Mouse (Mus musculus): ENCODE data around the gene Pcgf6. TPM values are rescaled to one million over a fixed set of nuclear protein-coding genes. Genes with fewer than 3 reads are reported as not detected.
A peak's percentile ranks its signal among the peaks of the same experiment; 100 is the strongest.

Pcgf6 gene
- polyA plus RNA-seq, 1 experiment, result 3.9 TPM

DNA sequence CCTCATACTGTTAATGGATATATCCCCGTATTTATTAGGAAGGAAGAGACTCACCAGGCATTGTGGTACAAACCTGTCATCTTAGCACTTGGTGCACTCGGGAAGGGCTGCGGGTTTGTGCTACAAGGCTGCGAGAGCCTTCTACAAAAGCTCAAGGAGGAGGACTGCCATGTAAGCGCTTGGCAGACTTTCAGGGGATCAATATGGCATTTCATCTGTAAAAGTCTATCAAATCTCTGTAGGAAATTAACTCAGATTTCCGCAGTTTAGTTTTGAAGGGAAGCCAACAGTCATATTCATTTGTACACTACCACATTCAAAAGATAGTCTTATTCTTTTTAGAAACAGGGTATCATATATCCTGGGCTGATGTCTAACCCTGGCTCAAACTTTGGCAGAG, 18.9 kb downstream of the Pcgf6 start:
- H3K4me3 ChIP-seq (replicated peaks; ENCODE audit: extremely low read depth, low read depth, low read length), result no peak overlapping the region
- TF ChIP-seq CTCF (IDR thresholded peaks at IDR 0.05; ENCODE audit: insufficient read depth, low read length) (no peak), POLR2A (IDR thresholded peaks at IDR 0.05; ENCODE audit: borderline replicate concordance, extremely low read depth, low read depth, low read length) (no peak)
- H3K4me1 ChIP-seq (ENCODE audit: control insufficient read depth, insufficient read depth, low read length), result no peaks in the 10 kb centered on the region
- DNase-seq, result no peak
- 87% methylated on average over 6 of the region's 6 CpGs for WGBS

DNA sequence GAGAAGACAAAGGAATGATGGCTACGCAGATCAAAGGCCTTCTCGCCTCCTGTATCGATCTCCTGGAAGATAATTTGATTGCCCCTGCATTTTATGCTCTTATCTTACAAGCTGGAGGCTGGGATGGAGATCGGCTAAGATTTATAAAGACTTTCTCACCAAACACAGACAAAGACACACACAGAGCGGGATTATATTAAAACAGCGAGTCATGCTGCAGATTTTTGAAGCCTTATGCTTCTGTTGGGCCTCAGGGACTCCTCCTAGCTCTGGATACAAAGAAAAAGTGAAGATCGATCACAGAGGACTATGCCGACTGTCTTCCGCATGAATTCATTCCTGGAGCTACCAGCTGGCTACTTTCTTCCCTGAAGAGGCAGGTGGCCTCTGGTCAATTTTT, 20.9 kb downstream of the Pcgf6 start:
- no peak overlapping the region for H3K4me3 ChIP-seq (replicated peaks; ENCODE audit: extremely low read depth, low read depth, low read length)
- WGBS, result 85% methylated on average over 9 of the region's 9 CpGs
- TF ChIP-seq POLR2A (IDR thresholded peaks at IDR 0.05; ENCODE audit: borderline replicate concordance, extremely low read depth, low read depth, low read length) (no peak), CTCF (IDR thresholded peaks at IDR 0.05; ENCODE audit: insufficient read depth, low read length) (no peak)
- DNase-seq, result no peak
- no peaks in the 10 kb centered on the region for H3K4me1 ChIP-seq (ENCODE audit: control insufficient read depth, insufficient read depth, low read length)

DNA sequence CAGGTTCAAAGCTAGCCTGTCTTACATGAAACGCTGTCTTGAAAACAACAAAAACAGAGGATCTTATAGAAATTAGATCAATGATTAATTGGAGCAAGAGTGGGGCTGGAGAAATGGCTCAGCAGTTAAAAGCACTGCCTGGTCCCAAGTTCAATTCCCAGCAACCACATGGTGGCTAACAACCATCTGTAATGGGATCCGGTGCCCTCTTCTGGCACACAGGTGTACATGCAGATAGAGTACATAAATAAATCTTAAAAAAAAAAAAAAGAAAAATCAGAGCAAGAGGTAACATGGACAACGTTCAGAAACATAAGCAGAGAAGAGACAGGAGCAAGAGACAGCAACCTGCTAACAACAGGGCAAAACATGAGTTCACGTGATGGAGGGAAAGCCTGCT, 24.2 kb downstream of the Pcgf6 start:
- WGBS, result 88% methylated on average over 4 of the region's 4 CpGs
- TF ChIP-seq POLR2A (IDR thresholded peaks at IDR 0.05; ENCODE audit: borderline replicate concordance, extremely low read depth, low read depth, low read length) (no peak), CTCF (IDR thresholded peaks at IDR 0.05; ENCODE audit: insufficient read depth, low read length) (no peak)
- Histone ChIP-seq H3K4me3 (replicated peaks; ENCODE audit: extremely low read depth, low read depth, low read length) (no peak overlapping the region), H3K4me1 (ENCODE audit: control insufficient read depth, insufficient read depth, low read length) (no peaks in the 10 kb centered on the region)
- DNase-seq, result no peak

DNA sequence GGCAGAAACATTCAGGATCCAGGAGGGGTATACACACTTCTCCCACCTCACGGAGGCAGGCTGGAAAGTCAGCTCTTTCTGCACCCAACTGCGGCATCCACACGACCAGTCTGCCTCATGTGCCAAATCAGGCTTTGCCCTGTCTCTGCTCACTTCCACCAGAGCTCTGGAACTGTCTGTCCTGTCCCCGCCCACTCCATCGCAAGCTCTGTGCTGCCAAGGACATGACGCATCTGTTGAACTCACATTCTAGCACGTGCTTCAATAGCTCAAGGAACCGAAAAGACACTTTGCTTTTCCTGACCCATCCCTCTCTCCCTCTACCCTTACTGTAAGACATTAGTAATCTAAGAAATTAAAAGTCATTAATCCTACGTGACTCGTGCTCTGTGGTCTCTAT, 25.8 kb downstream of the Pcgf6 start:
- H3K4me3 ChIP-seq (replicated peaks; ENCODE audit: extremely low read depth, low read depth, low read length), result no peak overlapping the region
- WGBS, result 52% methylated on average over 10 of the region's 10 CpGs
- DNase-seq, result no peak
- H3K4me1 ChIP-seq (ENCODE audit: control insufficient read depth, insufficient read depth, low read length), result no peaks in the 10 kb centered on the region
- TF ChIP-seq POLR2A (IDR thresholded peaks at IDR 0.05; ENCODE audit: borderline replicate concordance, extremely low read depth, low read depth, low read length) (no peak), CTCF (IDR thresholded peaks at IDR 0.05; ENCODE audit: insufficient read depth, low read length) (no peak)

DNA sequence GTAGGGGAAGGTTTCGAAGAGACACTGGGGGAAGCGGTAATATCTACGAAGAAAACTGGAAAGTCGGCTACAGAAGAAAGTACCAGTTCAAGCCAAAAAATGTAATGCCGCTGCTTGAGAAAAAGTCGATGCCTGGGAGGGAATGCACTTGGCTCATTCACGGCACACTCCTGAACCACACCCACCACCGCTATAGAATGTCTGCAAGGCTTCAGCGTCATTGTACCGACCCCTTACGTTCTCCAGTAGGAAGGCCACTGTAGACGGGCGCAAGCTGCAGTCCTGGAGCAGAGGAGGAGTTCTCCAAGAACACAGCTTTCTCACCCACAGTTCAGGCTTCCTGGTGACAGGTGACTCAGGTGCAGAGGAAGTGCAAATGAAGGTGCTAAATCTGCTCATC, 27.2 kb downstream of the Pcgf6 start:
- no peaks in the 10 kb centered on the region for H3K4me1 ChIP-seq (ENCODE audit: control insufficient read depth, insufficient read depth, low read length)
- TF ChIP-seq POLR2A (IDR thresholded peaks at IDR 0.05; ENCODE audit: borderline replicate concordance, extremely low read depth, low read depth, low read length), result no peak
- TF ChIP-seq CTCF (IDR thresholded peaks at IDR 0.05; ENCODE audit: insufficient read depth, low read length), result no peak
- no peak overlapping the region for H3K4me3 ChIP-seq (replicated peaks; ENCODE audit: extremely low read depth, low read depth, low read length)
- DNase-seq, result no peak
- WGBS, result 75% methylated on average over 13 of the region's 13 CpGs

DNA sequence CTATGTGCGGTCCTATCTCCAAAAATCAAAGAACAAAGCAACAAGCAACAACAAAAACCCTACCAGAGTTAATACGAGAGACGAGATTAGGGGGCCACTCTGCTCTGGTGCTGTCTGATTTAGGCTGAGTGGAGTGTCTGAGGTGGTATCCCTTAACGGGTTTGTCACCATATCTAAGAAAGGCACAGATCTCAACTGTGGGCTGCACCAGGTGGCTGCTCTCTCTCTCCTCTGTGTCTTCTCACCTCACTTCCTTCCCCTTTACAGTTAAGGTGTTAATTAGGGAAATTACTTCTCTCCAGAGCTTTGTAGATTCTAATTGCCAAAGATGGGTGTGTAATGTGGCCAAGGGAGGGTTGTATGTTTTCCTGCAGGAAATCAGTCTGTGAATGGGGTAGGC, 28.0 kb downstream of the Pcgf6 start:
- DNase-seq, result no peak
- TF ChIP-seq CTCF (IDR thresholded peaks at IDR 0.05; ENCODE audit: insufficient read depth, low read length) (no peak), POLR2A (IDR thresholded peaks at IDR 0.05; ENCODE audit: borderline replicate concordance, extremely low read depth, low read depth, low read length) (no peak)
- Histone ChIP-seq H3K4me3 (replicated peaks; ENCODE audit: extremely low read depth, low read depth, low read length) (no peak overlapping the region), H3K4me1 (ENCODE audit: control insufficient read depth, insufficient read depth, low read length) (no peaks in the 10 kb centered on the region)
- 80% methylated on average over 4 of the region's 4 CpGs for WGBS

DNA sequence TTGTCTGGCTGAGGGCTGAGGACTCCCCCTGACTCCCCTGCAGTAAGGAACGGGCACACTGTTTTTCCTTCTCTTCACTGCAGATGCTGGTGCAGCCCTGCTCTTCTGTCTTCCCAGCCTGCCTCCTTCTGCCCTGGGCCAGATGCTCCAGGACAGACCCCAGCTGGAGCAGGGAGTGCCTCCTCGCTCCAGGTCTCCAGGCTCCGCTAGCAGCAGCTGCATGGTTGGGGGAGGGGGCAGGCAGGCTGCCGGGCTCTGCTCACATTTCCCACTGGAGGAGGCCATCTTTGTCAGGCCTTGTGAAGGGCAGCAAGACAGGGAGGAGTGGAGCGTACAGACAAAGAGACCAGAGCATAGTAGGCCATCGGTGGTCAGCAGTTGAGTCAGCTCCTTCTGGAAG, 31.4 kb downstream of the Pcgf6 start:
- 27% methylated on average over 6 of the region's 6 CpGs for WGBS
- Histone ChIP-seq H3K4me1 (ENCODE audit: control insufficient read depth, insufficient read depth, low read length) (peaks cover 3% of the 10 kb centered on the region; the same call in 1 of the 2 replicates), H3K4me3 (replicated peaks; ENCODE audit: extremely low read depth, low read depth, low read length) (no peak overlapping the region)
- no peak for TF ChIP-seq CTCF (IDR thresholded peaks at IDR 0.05; ENCODE audit: insufficient read depth, low read length)
- no peak for TF ChIP-seq POLR2A (IDR thresholded peaks at IDR 0.05; ENCODE audit: borderline replicate concordance, extremely low read depth, low read depth, low read length)
- DNase-seq, result no peak

DNA sequence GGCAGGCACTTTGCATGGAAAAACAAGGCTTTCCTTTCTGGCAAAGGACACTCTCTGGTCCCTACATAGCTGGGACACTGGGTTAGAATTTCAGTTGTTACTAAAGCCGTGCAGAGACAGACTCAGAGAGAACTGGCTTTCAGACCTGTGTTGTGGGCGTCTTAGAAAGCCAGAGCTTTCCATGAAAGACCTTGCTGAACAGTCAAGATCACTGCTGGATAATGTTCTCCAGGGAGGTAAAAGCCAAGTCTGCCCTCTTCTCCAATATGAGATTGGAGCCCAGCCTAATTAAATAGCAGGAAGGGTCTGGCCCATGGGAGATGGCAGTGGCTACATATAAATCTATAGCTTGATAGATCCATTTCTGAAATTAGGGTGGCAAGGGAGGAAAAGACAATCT, 32.4 kb downstream of the Pcgf6 start:
- no peak overlapping the region for H3K4me3 ChIP-seq (replicated peaks; ENCODE audit: extremely low read depth, low read depth, low read length)
- TF ChIP-seq CTCF (IDR thresholded peaks at IDR 0.05; ENCODE audit: insufficient read depth, low read length), result no peak
- no peak for TF ChIP-seq POLR2A (IDR thresholded peaks at IDR 0.05; ENCODE audit: borderline replicate concordance, extremely low read depth, low read depth, low read length)
- WGBS, result 39% methylated on average over 2 of the region's 2 CpGs
- H3K4me1 ChIP-seq (ENCODE audit: control insufficient read depth, insufficient read depth, low read length), result peaks cover 3% of the 10 kb centered on the region; the same call in 1 of the 2 replicates
- no peak for DNase-seq

DNA sequence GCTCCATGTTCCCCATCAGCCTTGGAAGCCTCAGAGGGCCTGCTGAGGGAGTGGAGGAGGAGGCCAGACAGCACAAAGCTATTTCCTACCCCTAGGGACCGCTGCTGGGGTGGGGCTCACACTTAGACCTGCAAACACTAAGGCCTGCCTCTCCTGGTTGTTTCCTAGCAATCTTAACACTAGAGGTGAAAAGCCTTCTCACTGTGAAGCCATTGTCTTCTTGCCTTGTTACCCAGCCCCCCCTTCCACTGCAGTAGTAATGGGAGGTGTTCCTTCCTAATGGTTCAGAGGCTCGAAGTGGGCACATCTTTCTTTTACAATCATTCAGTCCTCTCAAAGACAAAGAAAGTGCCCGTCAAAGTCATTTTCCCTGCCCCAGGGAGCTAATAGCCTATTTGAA, 32.9 kb downstream of the Pcgf6 start:
- 12% methylated on average over 3 of the region's 3 CpGs for WGBS
- H3K4me1 ChIP-seq (ENCODE audit: control insufficient read depth, insufficient read depth, low read length), result peaks cover 3% of the 10 kb centered on the region; the same call in 1 of the 2 replicates
- no peak for DNase-seq
- TF ChIP-seq POLR2A (IDR thresholded peaks at IDR 0.05; ENCODE audit: borderline replicate concordance, extremely low read depth, low read depth, low read length) (no peak), CTCF (IDR thresholded peaks at IDR 0.05; ENCODE audit: insufficient read depth, low read length) (no peak)
- H3K4me3 ChIP-seq (replicated peaks; ENCODE audit: extremely low read depth, low read depth, low read length), result no peak overlapping the region

DNA sequence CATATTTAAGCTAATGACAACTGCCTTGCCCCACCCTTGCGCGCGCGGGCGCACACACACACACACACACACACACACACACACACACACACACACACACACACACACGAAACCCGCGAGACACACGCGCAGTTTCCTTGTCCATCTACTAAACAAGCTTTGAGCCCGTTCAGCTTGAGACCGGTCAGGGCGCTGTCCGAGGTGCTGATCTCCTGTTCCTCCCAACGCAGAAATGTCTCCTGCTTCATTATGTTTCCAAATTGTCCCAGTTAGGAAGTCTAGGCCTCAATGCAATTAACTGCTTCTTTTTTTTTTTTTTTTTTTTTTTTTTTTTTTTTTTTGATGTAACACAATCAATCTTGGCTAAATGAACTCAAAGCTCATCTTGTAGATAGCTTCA, 34.2 kb downstream of the Pcgf6 start:
- WGBS, result 3% methylated on average over 15 of the region's 15 CpGs
- TF ChIP-seq CTCF (IDR thresholded peaks at IDR 0.05; ENCODE audit: insufficient read depth, low read length), result no peak
- no peak for TF ChIP-seq POLR2A (IDR thresholded peaks at IDR 0.05; ENCODE audit: borderline replicate concordance, extremely low read depth, low read depth, low read length)
- peak; percentile 75 for DNase-seq

More for the DNA sequence above, 34.2 kb downstream of the Pcgf6 start:
- peaks cover 3% of the 10 kb centered on the region; the same call in 1 of the 2 replicates for H3K4me1 ChIP-seq (ENCODE audit: control insufficient read depth, insufficient read depth, low read length)
- H3K4me3 ChIP-seq (replicated peaks; ENCODE audit: extremely low read depth, low read depth, low read length), result no peak overlapping the region
